Comparison of ENCODE assay signal across 16 mouse cellular contexts in genomic region chr13:49402628-49403027, GRCm38 (mm10). TPM values are rescaled to one million over a fixed set of nuclear protein-coding genes. Genes with fewer than 3 reads are reported as not detected.
DNase-seq lines count a peak whose midpoint lies in the region; ATAC-seq and TF ChIP-seq lines count a peak whose summit lies in the region.
"Had no signal": no experiment of that assay in that cellular context is flagged by ENCODE, and none has a peak within 500 bp of the region (broad histone marks: within the 10 kb centered on the region; RNA-seq: fewer than 3 reads in every experiment).

No protein-coding gene starts in this region.

- H3K4me2 ChIP-seq in kidney, postnatal 0 days (ENCODE audit: low read length): no peak overlapping the region
- H3K4me2 ChIP-seq: forebrain, embryonic 13.5 days; kidney, embryonic 15.5 days; limb, embryonic 13.5 days; midbrain, embryonic 12.5 days had no signal

- no peak overlapping the region for H3K4me3 ChIP-seq in kidney, postnatal 0 days (replicated peaks; ENCODE audit: low read depth, low read length)
- H3K4me3 ChIP-seq: embryonic facial prominence, embryonic 10.5 days; forebrain, embryonic 13.5 days; kidney, embryonic 15.5 days; limb, embryonic 13.5 days; midbrain, embryonic 12.5 days had no signal

- WGBS in kidney, postnatal 0 days: 75% methylated on average over 2 of the region's 2 CpGs

- H3K9ac ChIP-seq in kidney, postnatal 0 days (ENCODE audit: low read depth, low read length): no peak overlapping the region
- H3K9ac ChIP-seq: forebrain, embryonic 13.5 days; kidney, embryonic 15.5 days; limb, embryonic 13.5 days; liver, embryonic 14.5 days; midbrain, embryonic 12.5 days had no signal

- no peaks in the 10 kb centered on the region for H3K9me3 ChIP-seq in kidney, postnatal 0 days (replicated peaks; ENCODE audit: low read length)
- H3K9me3 ChIP-seq: embryonic facial prominence, embryonic 10.5 days; forebrain, embryonic 13.5 days; kidney, embryonic 15.5 days; limb, embryonic 13.5 days; midbrain, embryonic 12.5 days had no signal

- H3K27ac ChIP-seq in kidney, postnatal 0 days: no peak overlapping the region
- H3K27ac ChIP-seq: embryonic facial prominence, embryonic 10.5 days; forebrain, embryonic 13.5 days; kidney, embryonic 15.5 days; limb, embryonic 13.5 days; liver, embryonic 14.5 days; midbrain, embryonic 12.5 days had no signal

- H3K4me1 ChIP-seq in kidney, postnatal 0 days (replicated peaks; ENCODE audit: insufficient read depth, low read length): no peaks in the 10 kb centered on the region
- H3K4me1 ChIP-seq: forebrain, embryonic 13.5 days; kidney, embryonic 15.5 days; limb, embryonic 13.5 days; midbrain, embryonic 12.5 days had no signal

- no peaks in the 10 kb centered on the region for H3K27me3 ChIP-seq in kidney, postnatal 0 days (ENCODE audit: insufficient read depth, low read length)
- H3K27me3 ChIP-seq: forebrain, embryonic 13.5 days; kidney, embryonic 15.5 days; limb, embryonic 13.5 days; midbrain, embryonic 12.5 days had no signal

- no peak for DNase-seq in kidney, postnatal 0 days (ENCODE audit: low spot score)
- no peak for DNase-seq in kidney, adult 9 months
- peak; percentile 38 for DNase-seq in urinary bladder, postnatal 25 days (ENCODE audit: low spot score)
- no peak for DNase-seq in urinary bladder, postnatal 4 days (ENCODE audit: low spot score in 2 of 2)
- DNase-seq in lung, postnatal 36 days: peak; percentile 61
- DNase-seq in layer of hippocampus, adult 9-10 months (ENCODE audit: low spot score): no peak
- DNase-seq in frontal cortex, postnatal 10 days (ENCODE audit: low spot score in 2 of 2): no peak
- DNase-seq: adrenal gland, adult 2 months; cerebellum, adult 9-10 months had no signal

- no peak for TF ChIP-seq CTCF in kidney, postnatal 0 days (IDR thresholded peaks at IDR 0.05; ENCODE audit: low read depth)

- 0 out of 2 replicates have a peak, but pooled peaks have one; percentile 36 for ATAC-seq in kidney, postnatal 0 days (replicated peaks; ENCODE audit: low FRiP score, low read depth)
- no peak for ATAC-seq in megakaryocyte progenitor cell, adult 5-6 weeks (replicated peaks; ENCODE audit: poor library complexity)
- ATAC-seq: forebrain, embryonic 13.5 days had no signal

- H3K36me3 ChIP-seq in kidney, postnatal 0 days (ENCODE audit: insufficient read depth, low read length): no peaks in the 10 kb centered on the region
- H3K36me3 ChIP-seq: embryonic facial prominence, embryonic 10.5 days; kidney, embryonic 15.5 days; limb, embryonic 13.5 days; midbrain, embryonic 12.5 days had no signal

RNA-seq across cellular contexts. Expression of gene Ippk, which starts 18.4 kb away (rescaled TPM):
- polyA plus RNA-seq in kidney, postnatal 0 days (2015; fragmentation: Nextera tagmentation; extraction: Ambion mirVana): 13.5 and 14.3 TPM in 2 replicates
- 4.6 and 5.1 TPM in 2 replicates for total RNA-seq in megakaryocyte progenitor cell, adult 5-6 weeks (2015)
- 12.1 and 15.3 TPM in 2 replicates for total RNA-seq in megakaryocyte progenitor cell, adult 5-6 weeks (2017)

Comparison
In these comparisons a context has a peak if more than half of its experiments do, and no peak if none do; other contexts are left out.
1. DNase-seq: peak in urinary bladder, postnatal 25 days (single experiment) and lung, postnatal 36 days (single experiment); none in kidney, postnatal 0 days (single experiment), kidney, adult 9 months (single experiment), urinary bladder, postnatal 4 days (0 of 2), layer of hippocampus, adult 9-10 months (single experiment) and frontal cortex, postnatal 10 days (0 of 2).